ENCODE assay signal across 8 mouse cellular contexts in the genomic region with DNA sequence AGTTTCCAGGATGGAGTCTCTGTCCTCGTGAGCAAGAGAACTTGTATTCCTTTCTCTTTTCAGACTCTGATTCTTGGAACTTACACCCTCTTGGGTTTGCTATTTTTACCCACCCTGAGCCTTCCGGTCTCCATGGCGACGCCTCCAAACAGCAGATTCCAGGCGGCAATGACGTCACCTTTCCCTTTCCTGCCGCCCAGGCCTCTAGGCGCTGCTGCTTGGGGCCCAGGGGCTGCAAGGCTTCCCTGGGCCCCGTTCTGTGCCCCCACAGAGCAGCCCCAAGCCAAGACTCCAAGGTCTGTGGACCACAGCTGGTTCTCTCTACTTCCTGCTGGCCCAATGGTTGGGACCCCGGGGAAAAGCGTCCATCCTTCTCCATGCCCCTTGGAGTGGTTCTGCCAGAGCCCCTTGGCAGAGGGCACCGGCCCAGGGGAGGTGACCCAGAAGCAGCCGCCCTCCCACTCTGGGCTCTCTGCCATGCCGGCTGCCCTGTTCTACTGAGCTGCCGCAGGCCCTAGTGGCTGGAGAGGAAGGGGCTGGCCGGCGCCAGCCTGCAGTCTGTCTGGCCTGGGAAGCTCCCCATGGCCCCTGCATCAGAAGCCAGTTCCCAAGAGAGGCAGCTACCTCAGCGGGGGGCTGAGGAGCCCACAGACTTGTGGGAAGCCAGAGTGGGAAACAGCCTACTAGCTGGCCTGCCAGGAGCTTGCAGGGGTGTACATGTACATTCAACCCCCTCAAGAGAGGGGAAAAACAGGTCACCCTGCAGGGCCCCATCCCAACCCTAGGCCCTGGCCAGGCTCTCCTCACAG. TPM values are rescaled to one million over a fixed set of nuclear protein-coding genes. Genes with fewer than 3 reads are reported as not detected.
DNase-seq lines count a peak whose midpoint lies in the region; ATAC-seq and TF ChIP-seq lines count a peak whose summit lies in the region.

No protein-coding gene starts in this region.

- TF ChIP-seq CTCF in gastrocnemius, adult 2 months (IDR thresholded peaks at IDR 0.05) = no peak; the same call in 1 of the 2 replicates
- TF ChIP-seq CTCF in lung, postnatal 0 days (IDR thresholded peaks at IDR 0.05) = peak; percentile 52

- H3K9ac ChIP-seq in hindbrain, embryonic 15.5 days = peak overlapping the region; percentile 27
- peak overlapping the region; percentile 36 for H3K9ac ChIP-seq in lung, postnatal 0 days (replicated peaks; ENCODE audit: low read depth)

- TF ChIP-seq EP300 in lung, postnatal 0 days (IDR thresholded peaks at IDR 0.05) = peak; percentile 96

- DNase-seq in adrenal gland, adult (ENCODE audit: inconsistent age in 2 of 2, low spot score in 1 of 2) = peak; percentile 92 to 96
- DNase-seq in cerebellum, postnatal 4 days (ENCODE audit: low spot score in 2 of 2) = peak; percentile 65 to 86
- peak; percentile 91 for DNase-seq in gastrocnemius, adult 2 months
- DNase-seq in layer of hippocampus, postnatal 25 days (ENCODE audit: extremely low spot score in 1 of 2, low spot score in 1 of 2) = peak; percentile 74 to 77
- peak; percentile 99 for DNase-seq in lung, postnatal 0 days (ENCODE audit: low spot score)
- peak; percentile 92 for DNase-seq in retina, postnatal 1 day

- intact Hi-C loops in gastrocnemius, adult 2 months (cut with DNase I) = no loop called here

- H3K36me3 ChIP-seq in hindbrain, embryonic 15.5 days = no peaks in the 10 kb centered on the region
- no peaks in the 10 kb centered on the region for H3K36me3 ChIP-seq in lung, postnatal 0 days (ENCODE audit: insufficient read depth, low read length)

- WGBS in hindbrain, embryonic 15.5 days = 12% methylated on average over 16 of the region's 18 CpGs
- 2% methylated on average over 18 of the region's 18 CpGs for WGBS in lung, postnatal 0 days

- peak; percentile 90 for ATAC-seq in hindbrain, embryonic 15.5 days (ENCODE audit: low FRiP score, low read depth)
- peak; percentile 87 for ATAC-seq in lung, postnatal 0 days
- no peak for ATAC-seq in erythroblast, adult 5-6 weeks (replicated peaks; ENCODE audit: low FRiP score, poor library complexity, severe bottlenecking)

- peak overlapping the region; percentile 91 for H3K27ac ChIP-seq in gastrocnemius, adult 2 months
- peak overlapping the region; percentile 91 for H3K27ac ChIP-seq in hindbrain, embryonic 15.5 days (replicated peaks)
- H3K27ac ChIP-seq in lung, postnatal 0 days (ENCODE audit: low read length) = peak overlapping the region; percentile 99

- no peaks in the 10 kb centered on the region for H3K27me3 ChIP-seq in hindbrain, embryonic 15.5 days
- no peaks in the 10 kb centered on the region for H3K27me3 ChIP-seq in lung, postnatal 0 days (replicated peaks; ENCODE audit: insufficient read depth, low read length)

- peaks cover 46% of the 10 kb centered on the region for H3K4me1 ChIP-seq in hindbrain, embryonic 15.5 days (replicated peaks)
- peaks cover 47% of the 10 kb centered on the region for H3K4me1 ChIP-seq in lung, postnatal 0 days (ENCODE audit: insufficient read depth, low read depth, low read length)

- peak overlapping the region; percentile 44 for H3K4me2 ChIP-seq in hindbrain, embryonic 15.5 days
- peak overlapping the region; percentile 44 for H3K4me2 ChIP-seq in lung, postnatal 0 days (replicated peaks; ENCODE audit: low read depth, low read length)

- no peaks in the 10 kb centered on the region for H3K9me3 ChIP-seq in hindbrain, embryonic 15.5 days
- H3K9me3 ChIP-seq in lung, postnatal 0 days (ENCODE audit: low read length) = no peaks in the 10 kb centered on the region

- H3K4me3 ChIP-seq in gastrocnemius, adult 2 months = peak overlapping the region; percentile 63
- H3K4me3 ChIP-seq in hindbrain, embryonic 15.5 days = peak overlapping the region; percentile 12
- H3K4me3 ChIP-seq in lung, postnatal 0 days (ENCODE audit: low read depth, low read length) = no peak overlapping the region

RNA-seq across cellular contexts. Expression of a gene that starts 13.1 kb away (rescaled TPM):
- 10 to 100 TPM; 28.5 to 35.6 TPM for total RNA-seq in gastrocnemius, adult 2 months (2021)
- 11.3 and 11.9 TPM in 2 replicates for polyA plus RNA-seq in hindbrain, embryonic 15.5 days (2015; fragmentation: Nextera tagmentation; extraction: Ambion mirVana)
- total RNA-seq in layer of hippocampus, postnatal 25 days (2021) = 100 to 1,000 TPM; 119 to 129 TPM
- polyA plus RNA-seq in lung, postnatal 0 days (2015; fragmentation: Nextera tagmentation; extraction: Ambion mirVana) = 22.6 and 23.2 TPM in 2 replicates
- 8.8 and 10.8 TPM in 2 replicates for total RNA-seq in erythroblast, adult 5-6 weeks (2015; ENCODE audit: low replicate concordance)
- total RNA-seq in erythroblast, adult 5-6 weeks (2017; ENCODE audit: low replicate concordance) = 2.8 and 3.4 TPM in 2 replicates

RNA-seq across cellular contexts. Expression of a gene that starts 14.1 kb away (rescaled TPM):
- total RNA-seq in gastrocnemius, adult 2 months (2021) = 1 to 10 TPM; 4.6 to 6.1 TPM
- polyA plus RNA-seq in hindbrain, embryonic 15.5 days (2015; fragmentation: Nextera tagmentation; extraction: Ambion mirVana) = 73.8 and 75.7 TPM in 2 replicates
- 10 to 100 TPM; 29.2 to 36.6 TPM for total RNA-seq in layer of hippocampus, postnatal 25 days (2021)
- polyA plus RNA-seq in lung, postnatal 0 days (2015; fragmentation: Nextera tagmentation; extraction: Ambion mirVana) = 61.4 and 66.6 TPM in 2 replicates
- 5.4 and 8.1 TPM in 2 replicates for total RNA-seq in erythroblast, adult 5-6 weeks (2015; ENCODE audit: low replicate concordance)
- 2.9 and 3.5 TPM in 2 replicates for total RNA-seq in erythroblast, adult 5-6 weeks (2017; ENCODE audit: low replicate concordance)
